Mouse (Mus musculus): ENCODE results near the gene Chst5.
A peak's percentile ranks its signal among the peaks of the same experiment; 100 is the strongest.
"Not testable (repeated sequence)": the region's sequence is repeated elsewhere in the genome, so short reads cannot be mapped to it uniquely, and the experiment has no call there.

Chst5 gene

GRCm38 (mm10) chr8:111909621-111910450 is at the start of gene Chst5:
Gene Chst5 (minus strand): TSS chr8:111910447.
- DNase-seq: no peak

GRCm38 (mm10) chr8:111957231-111957630 is 47.0 kb upstream of the Chst5 start:
- no peak for DNase-seq

- DNase-seq: no peak
These were observed 45.6 kb upstream of the Chst5 start for GRCm38 (mm10) chr8:111955879-111956278.

- no peak for DNase-seq
These were observed 44.8 kb upstream of the Chst5 start for GRCm38 (mm10) chr8:111954844-111955594.

GRCm38 (mm10) chr8:111951936-111952335 is 41.7 kb upstream of the Chst5 start:
- no peak for DNase-seq

GRCm38 (mm10) chr8:111951317-111951716 is 41.1 kb upstream of the Chst5 start:
- DNase-seq: no peak

- no peak for DNase-seq
These were observed 40.6 kb upstream of the Chst5 start for GRCm38 (mm10) chr8:111950846-111951245.

- no peak for DNase-seq
These were observed 37.7 kb upstream of the Chst5 start for GRCm38 (mm10) chr8:111947954-111948353.

- no peak for DNase-seq
These were observed 36.9 kb upstream of the Chst5 start for GRCm38 (mm10) chr8:111947144-111947543.

- DNase-seq: no peak
These were observed 33.3 kb upstream of the Chst5 start for GRCm38 (mm10) chr8:111943544-111943943.

- DNase-seq: peak; percentile 47
These were observed 30.8 kb upstream of the Chst5 start for GRCm38 (mm10) chr8:111941101-111941454.

GRCm38 (mm10) chr8:111940171-111941100 is 30.2 kb upstream of the Chst5 start, which contains the start of gene Gabarapl2:
Gene Gabarapl2 (plus strand): TSS chr8:111940703.
- DNase-seq: peak; percentile 98

- DNase-seq: peak; percentile 86
These were observed 29.4 kb upstream of the Chst5 start for GRCm38 (mm10) chr8:111939516-111940142.

GRCm38 (mm10) chr8:111938076-111938985 is 28.1 kb upstream of the Chst5 start:
- DNase-seq: not testable (repeated sequence)

GRCm38 (mm10) chr8:111937184-111937583 is 26.9 kb upstream of the Chst5 start:
- DNase-seq: no peak

- DNase-seq: no peak
These were observed 24.0 kb upstream of the Chst5 start for GRCm38 (mm10) chr8:111934201-111934600.

- peak; percentile 90 for DNase-seq
These were observed 23.3 kb upstream of the Chst5 start, which contains the start of gene Tmem231 for GRCm38 (mm10) chr8:111933348-111934076. Gene Tmem231 (minus strand): TSS chr8:111933881.

GRCm38 (mm10) chr8:111932580-111933336 is 22.5 kb upstream of the Chst5 start:
- peak; percentile 78 for DNase-seq

- DNase-seq: no peak
These were observed 21.5 kb upstream of the Chst5 start for GRCm38 (mm10) chr8:111931721-111932120.

All from kidney, adult 11 months (tissue).